Mouse (Mus musculus): ENCODE results near the gene Cdiptos.

DNA sequence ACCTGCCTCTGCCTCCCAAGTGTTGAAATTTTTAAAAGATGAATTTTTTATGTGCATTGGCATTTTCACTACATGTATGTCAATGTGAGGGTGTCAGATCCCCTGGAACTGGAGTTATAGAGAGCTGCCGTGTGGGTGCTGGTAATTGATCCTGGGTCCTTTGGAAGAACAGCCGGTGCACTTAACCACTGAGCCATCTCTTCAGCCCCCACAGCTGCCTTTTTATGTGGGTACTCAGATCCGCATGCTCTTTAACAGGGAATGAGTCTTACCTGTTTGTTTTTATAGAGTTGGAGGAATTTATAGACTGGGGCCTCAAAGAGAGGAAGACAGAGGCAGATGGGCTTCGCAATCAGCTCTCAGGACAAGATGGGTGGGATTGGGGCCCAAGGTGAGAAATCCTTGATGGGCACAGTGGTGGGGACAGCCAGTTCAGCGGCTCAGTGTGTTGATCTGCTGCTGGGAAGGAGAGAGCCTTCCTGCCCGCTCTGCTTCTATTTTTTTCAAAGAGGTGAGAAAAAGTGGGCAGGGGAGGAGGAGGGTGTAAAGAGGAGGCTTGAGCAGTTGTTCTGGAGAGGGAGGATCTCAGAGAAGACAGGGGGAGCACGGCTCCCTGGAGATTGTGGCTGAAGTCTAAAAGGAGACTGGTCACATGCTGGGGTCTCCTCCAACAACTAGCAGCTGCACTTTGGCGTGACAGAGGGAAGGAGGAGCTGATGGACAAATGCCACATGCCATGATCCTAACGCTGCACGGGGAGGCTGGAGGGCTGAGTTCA, 9.0 kb upstream of the Cdiptos start:
- TF ChIP-seq CTCF (IDR thresholded peaks at IDR 0.05; ENCODE audit: extremely low read depth, insufficient read depth, low read length) (no peak), POLR2A (IDR thresholded peaks at IDR 0.05; ENCODE audit: extremely low read depth, insufficient read depth, low read length) (no peak)

Data from cortical plate, adult 2 months (tissue).